Mouse (Mus musculus) induced T-regulatory cell, adult 2 months (primary cell): ENCODE measurements around the gene Btbd7.

Experiments
- DNase-seq: peaks from one replicate; pipeline ENCODE4 v3.0.0-alpha.2; 2012; ENCODE audit warnings: low read depth

Btbd7 gene

GRCm38 (mm10) chr12:102730798-102731619 lies 147.3 kb downstream of the Btbd7 start:
- DNase-seq, result no peak
